Mouse (Mus musculus): ENCODE results near the gene Slc44a4. TPM values are rescaled to one million over a fixed set of nuclear protein-coding genes. Genes with fewer than 3 reads are reported as not detected.

Slc44a4 gene
- polyA plus RNA-seq, 1 experiment from 2014 or later = 0.11 TPM

DNA sequence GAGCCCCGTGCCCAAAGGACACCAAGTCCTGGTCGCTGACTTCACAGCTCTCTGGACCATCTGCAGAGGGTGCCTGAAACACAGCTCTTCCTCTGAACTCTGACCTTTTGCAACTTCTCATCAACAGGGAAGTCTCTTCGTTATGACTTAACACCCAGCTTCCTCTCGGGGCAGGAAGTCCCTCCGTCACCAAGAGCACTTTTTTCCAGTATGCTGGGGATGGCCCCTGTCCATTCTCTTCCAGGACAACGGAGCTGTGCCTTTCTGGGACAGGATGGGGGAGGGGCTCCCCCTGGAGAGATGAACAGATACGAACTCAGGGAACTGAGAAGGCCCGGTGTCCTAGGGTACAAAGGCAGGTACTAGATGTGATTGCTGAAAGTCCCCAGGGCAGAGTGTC, 20.6 kb downstream of the Slc44a4 start:
- no peak for ATAC-seq (replicated peaks; ENCODE audit: insufficient number of reproducible peaks, low FRiP score, low TSS enrichment, low read depth)
- Histone ChIP-seq H3K9ac (replicated peaks; ENCODE audit: low read length) (no peak overlapping the region; the same call in 1 of the 2 replicates), H3K4me3 (ENCODE audit: low read depth, low read length) (no peak overlapping the region)

DNA sequence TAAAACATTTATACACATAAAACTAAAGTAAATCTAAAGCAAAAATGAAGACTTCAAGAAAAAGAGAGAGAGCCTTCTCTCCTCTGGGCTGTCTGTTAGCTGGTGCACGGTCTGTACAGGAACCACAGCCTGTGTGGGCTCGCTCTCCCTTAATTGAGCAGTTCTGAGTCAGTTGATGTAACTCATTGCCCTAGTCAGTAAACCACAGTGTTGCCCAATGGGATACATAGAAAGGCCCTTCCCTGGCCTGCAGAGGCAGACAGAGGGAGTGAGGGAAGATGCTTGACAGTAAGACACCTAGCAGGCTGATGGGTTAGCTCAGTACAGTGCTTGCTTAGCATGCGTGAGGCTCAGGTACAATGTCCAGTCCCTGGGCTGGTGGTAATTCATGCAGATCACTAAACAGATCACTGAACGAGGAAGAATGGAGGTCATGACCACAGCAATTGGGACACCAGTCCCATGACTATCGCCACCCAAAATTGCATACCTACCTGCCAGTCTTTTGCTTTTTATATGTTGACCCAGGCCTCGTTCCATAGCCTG, 23.8 kb downstream of the Slc44a4 start:
- H3K27me3 ChIP-seq (ENCODE audit: control insufficient read depth, insufficient read depth, low read length) = no peaks in the 10 kb centered on the region
- ATAC-seq (replicated peaks; ENCODE audit: insufficient number of reproducible peaks, low FRiP score, low TSS enrichment, low read depth) = no peak
- 85% methylated on average over 6 of the region's 6 CpGs for WGBS
- no peak overlapping the region for H3K4me3 ChIP-seq (ENCODE audit: low read depth, low read length)
- no peaks in the 10 kb centered on the region for H3K9me3 ChIP-seq (replicated peaks; ENCODE audit: control insufficient read depth, low read length)
- H3K4me2 ChIP-seq (ENCODE audit: low read depth, low read length) = no peak overlapping the region
- H3K4me1 ChIP-seq (ENCODE audit: control insufficient read depth, insufficient read depth, low read length) = no peaks in the 10 kb centered on the region
- H3K36me3 ChIP-seq (replicated peaks; ENCODE audit: control insufficient read depth, insufficient read depth, low read depth, low read length) = no peaks in the 10 kb centered on the region
- no peak overlapping the region for H3K27ac ChIP-seq (replicated peaks; ENCODE audit: low read depth, low read length)
- no peak overlapping the region for H3K9ac ChIP-seq (replicated peaks; ENCODE audit: low read length)
- DNase-seq (ENCODE audit: low spot score) = no peak

More for the DNA sequence above, 20.6 kb downstream of the Slc44a4 start:
- no peak for DNase-seq (ENCODE audit: low spot score)
- H3K27me3 ChIP-seq (ENCODE audit: control insufficient read depth, insufficient read depth, low read length) = no peaks in the 10 kb centered on the region
- no peak overlapping the region for H3K4me2 ChIP-seq (ENCODE audit: low read depth, low read length)
- no peak overlapping the region for H3K27ac ChIP-seq (replicated peaks; ENCODE audit: low read depth, low read length)
- H3K9me3 ChIP-seq (replicated peaks; ENCODE audit: control insufficient read depth, low read length) = no peaks in the 10 kb centered on the region
- no peaks in the 10 kb centered on the region; the same call in 1 of the 2 replicates for H3K4me1 ChIP-seq (ENCODE audit: control insufficient read depth, insufficient read depth, low read length)
- no peaks in the 10 kb centered on the region for H3K36me3 ChIP-seq (replicated peaks; ENCODE audit: control insufficient read depth, insufficient read depth, low read depth, low read length)
- 32% methylated on average over 8 of the region's 8 CpGs for WGBS

DNA sequence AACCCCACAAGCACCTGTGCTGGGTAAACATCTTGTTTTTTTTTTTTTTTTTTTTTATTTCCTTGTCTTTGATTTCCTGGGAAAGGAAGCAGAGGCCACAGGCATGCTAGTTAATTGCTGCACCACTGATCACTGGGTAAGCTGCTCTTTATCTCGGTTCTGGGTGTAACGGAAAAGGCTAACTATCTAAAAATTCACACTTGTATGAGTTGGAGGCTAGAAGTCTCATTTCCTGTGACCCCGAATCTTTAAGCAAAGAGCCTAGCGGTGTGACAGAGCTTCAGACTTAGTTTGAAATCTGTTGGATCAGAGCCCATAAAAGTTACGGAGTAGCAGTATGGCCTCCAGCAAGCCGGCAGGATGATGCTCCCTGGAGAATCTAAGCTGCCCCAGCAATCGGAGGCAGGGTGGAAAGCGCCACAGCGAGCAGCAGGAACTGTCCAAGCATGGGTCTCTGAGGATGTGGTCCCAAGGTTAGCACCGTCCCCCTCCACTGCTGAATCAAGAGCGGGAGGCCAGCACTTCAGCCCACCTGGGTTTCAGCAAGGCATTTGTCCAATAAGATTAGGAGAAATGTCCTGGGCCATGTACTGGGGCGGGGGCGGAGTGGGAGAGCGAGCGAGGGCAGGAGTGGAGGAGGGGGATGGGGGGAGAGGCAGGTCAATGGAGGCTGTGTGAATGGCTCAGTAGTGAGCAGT, 27.2 kb downstream of the Slc44a4 start:
- Histone ChIP-seq H3K4me3 (ENCODE audit: low read depth, low read length) (peak overlapping the region; percentile 21; the same call in 1 of the 2 replicates), H3K27ac (replicated peaks; ENCODE audit: low read depth, low read length) (no peak overlapping the region), H3K36me3 (replicated peaks; ENCODE audit: control insufficient read depth, insufficient read depth, low read depth, low read length) (no peaks in the 10 kb centered on the region), H3K4me2 (ENCODE audit: low read depth, low read length) (peak overlapping the region; percentile 47), H3K4me1 (ENCODE audit: control insufficient read depth, insufficient read depth, low read length) (no peaks in the 10 kb centered on the region), H3K27me3 (ENCODE audit: control insufficient read depth, insufficient read depth, low read length) (no peaks in the 10 kb centered on the region), H3K9me3 (replicated peaks; ENCODE audit: control insufficient read depth, low read length) (no peaks in the 10 kb centered on the region), H3K9ac (replicated peaks; ENCODE audit: low read length) (peak overlapping the region; percentile 59)
- WGBS = 7% methylated on average over 15 of the region's 15 CpGs
- peak; percentile 58 for DNase-seq (ENCODE audit: low spot score)
- peak; percentile 53; the same call in 1 of the 2 replicates for ATAC-seq (replicated peaks; ENCODE audit: insufficient number of reproducible peaks, low FRiP score, low TSS enrichment, low read depth)

DNA sequence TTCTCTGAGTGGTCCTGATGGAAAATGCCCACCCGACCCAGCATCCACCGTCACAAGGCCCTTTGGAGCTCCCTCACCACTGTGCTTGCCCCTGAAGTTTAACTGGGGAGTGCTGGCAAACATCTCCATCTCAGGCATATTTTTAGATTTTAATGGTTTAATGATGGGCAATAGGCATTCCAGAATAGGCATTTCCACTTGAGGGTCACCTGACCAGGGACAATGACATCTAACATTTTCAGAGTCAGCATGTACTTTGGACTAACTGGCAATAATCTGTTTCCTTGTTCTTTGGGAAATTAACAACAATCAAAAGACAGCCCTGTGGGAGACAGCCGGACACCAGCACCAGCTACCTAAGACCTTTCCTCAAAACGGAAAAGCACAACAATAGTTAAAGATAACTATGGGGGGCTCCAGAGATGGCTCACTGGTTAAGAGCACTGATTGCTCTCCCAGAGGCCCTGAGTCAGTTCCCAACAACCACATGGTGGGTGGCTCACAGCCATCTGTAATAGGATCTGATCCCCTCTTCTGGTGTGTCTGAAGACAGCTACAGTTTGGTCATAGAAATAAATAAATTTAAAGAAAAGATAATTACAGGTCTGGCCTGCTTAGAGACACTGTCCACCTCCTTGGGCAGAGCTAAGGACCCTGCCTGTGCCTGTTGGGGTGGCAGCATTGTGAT, 29.0 kb downstream of the Slc44a4 start:
- Histone ChIP-seq H3K36me3 (replicated peaks; ENCODE audit: control insufficient read depth, insufficient read depth, low read depth, low read length) (no peaks in the 10 kb centered on the region), H3K4me2 (ENCODE audit: low read depth, low read length) (no peak overlapping the region), H3K27me3 (ENCODE audit: control insufficient read depth, insufficient read depth, low read length) (no peaks in the 10 kb centered on the region), H3K4me3 (ENCODE audit: low read depth, low read length) (no peak overlapping the region), H3K4me1 (ENCODE audit: control insufficient read depth, insufficient read depth, low read length) (no peaks in the 10 kb centered on the region), H3K9ac (replicated peaks; ENCODE audit: low read length) (no peak overlapping the region), H3K27ac (replicated peaks; ENCODE audit: low read depth, low read length) (no peak overlapping the region), H3K9me3 (replicated peaks; ENCODE audit: control insufficient read depth, low read length) (no peaks in the 10 kb centered on the region)
- ATAC-seq (replicated peaks; ENCODE audit: insufficient number of reproducible peaks, low FRiP score, low TSS enrichment, low read depth) (no peak), DNase-seq (ENCODE audit: low spot score) (no peak)
- WGBS = 86% methylated on average over 4 of the region's 4 CpGs

DNA sequence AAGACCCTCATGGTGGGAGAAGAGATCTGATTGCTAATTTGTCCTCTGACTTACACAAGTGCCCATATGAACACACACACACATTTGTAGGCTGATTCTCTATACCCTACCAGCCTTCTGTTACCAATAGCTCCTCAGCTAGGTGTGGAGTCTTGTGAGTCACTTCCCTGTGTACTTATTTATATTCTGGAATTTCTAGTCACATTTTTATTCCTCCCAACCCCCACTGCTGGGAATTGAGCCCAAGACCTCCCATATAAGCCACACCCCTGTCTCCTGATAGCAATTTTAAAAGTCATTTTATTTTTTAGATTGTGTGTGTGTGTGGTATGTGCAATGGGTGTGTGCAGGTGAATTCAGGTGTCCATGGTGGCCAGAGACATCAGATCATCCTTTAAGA, 30.1 kb downstream of the Slc44a4 start:
- no peak for DNase-seq (ENCODE audit: low spot score)
- no peak overlapping the region for H3K9ac ChIP-seq (replicated peaks; ENCODE audit: low read length)

DNA sequence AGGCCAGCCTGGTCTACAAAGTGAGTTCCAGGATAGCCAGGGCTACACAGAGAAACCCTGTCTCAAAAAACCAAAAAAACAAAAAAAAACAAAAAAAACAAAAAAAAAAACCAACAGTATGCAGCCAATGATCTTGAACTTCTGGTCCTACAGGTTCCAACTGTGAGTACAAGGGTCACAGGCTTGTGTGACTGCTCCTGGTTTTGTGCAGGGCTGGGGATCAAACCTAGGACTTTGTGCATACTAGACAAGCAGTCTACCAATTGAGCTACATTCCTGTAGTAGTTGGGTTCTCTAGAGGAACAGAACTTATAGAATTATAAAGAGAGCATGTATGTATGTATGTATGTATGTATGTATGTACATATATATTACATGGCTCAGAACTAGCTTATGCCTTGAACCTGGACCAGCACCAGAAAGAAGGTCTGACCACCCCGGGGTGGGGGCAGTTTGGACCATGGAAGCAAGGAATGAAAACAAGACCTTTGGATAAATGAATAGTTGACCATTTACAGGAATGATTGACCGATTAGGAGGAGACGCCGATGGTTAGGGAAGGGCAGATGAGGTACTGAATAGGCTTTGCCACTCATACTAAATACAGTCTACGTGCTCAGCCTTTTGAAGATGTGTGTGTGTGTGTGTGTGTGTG, 32.3 kb downstream of the Slc44a4 start:
- H3K9me3 ChIP-seq (replicated peaks; ENCODE audit: control insufficient read depth, low read length) = no peaks in the 10 kb centered on the region
- no peak for DNase-seq (ENCODE audit: low spot score)
- peaks cover 12% of the 10 kb centered on the region for H3K36me3 ChIP-seq (replicated peaks; ENCODE audit: control insufficient read depth, insufficient read depth, low read depth, low read length)
- no peak for ATAC-seq (replicated peaks; ENCODE audit: insufficient number of reproducible peaks, low FRiP score, low TSS enrichment, low read depth)
- no peaks in the 10 kb centered on the region for H3K27me3 ChIP-seq (ENCODE audit: control insufficient read depth, insufficient read depth, low read length)
- H3K9ac ChIP-seq (replicated peaks; ENCODE audit: low read length) = no peak overlapping the region
- H3K4me2 ChIP-seq (ENCODE audit: low read depth, low read length) = no peak overlapping the region
- WGBS = 87% methylated on average over 5 of the region's 5 CpGs
- H3K4me3 ChIP-seq (ENCODE audit: low read depth, low read length) = no peak overlapping the region
- no peak overlapping the region for H3K27ac ChIP-seq (replicated peaks; ENCODE audit: low read depth, low read length)
- H3K4me1 ChIP-seq (ENCODE audit: control insufficient read depth, insufficient read depth, low read length) = peaks cover 4% of the 10 kb centered on the region; the same call in 1 of the 2 replicates

More for the DNA sequence above, 30.1 kb downstream of the Slc44a4 start:
- H3K27ac ChIP-seq (replicated peaks; ENCODE audit: low read depth, low read length) = no peak overlapping the region
- H3K4me1 ChIP-seq (ENCODE audit: control insufficient read depth, insufficient read depth, low read length) = no peaks in the 10 kb centered on the region
- no peak overlapping the region for H3K4me3 ChIP-seq (ENCODE audit: low read depth, low read length)
- no peaks in the 10 kb centered on the region for H3K36me3 ChIP-seq (replicated peaks; ENCODE audit: control insufficient read depth, insufficient read depth, low read depth, low read length)
- H3K4me2 ChIP-seq (ENCODE audit: low read depth, low read length) = no peak overlapping the region
- no peak for ATAC-seq (replicated peaks; ENCODE audit: insufficient number of reproducible peaks, low FRiP score, low TSS enrichment, low read depth)
- H3K27me3 ChIP-seq (ENCODE audit: control insufficient read depth, insufficient read depth, low read length) = no peaks in the 10 kb centered on the region
- H3K9me3 ChIP-seq (replicated peaks; ENCODE audit: control insufficient read depth, low read length) = no peaks in the 10 kb centered on the region

DNA sequence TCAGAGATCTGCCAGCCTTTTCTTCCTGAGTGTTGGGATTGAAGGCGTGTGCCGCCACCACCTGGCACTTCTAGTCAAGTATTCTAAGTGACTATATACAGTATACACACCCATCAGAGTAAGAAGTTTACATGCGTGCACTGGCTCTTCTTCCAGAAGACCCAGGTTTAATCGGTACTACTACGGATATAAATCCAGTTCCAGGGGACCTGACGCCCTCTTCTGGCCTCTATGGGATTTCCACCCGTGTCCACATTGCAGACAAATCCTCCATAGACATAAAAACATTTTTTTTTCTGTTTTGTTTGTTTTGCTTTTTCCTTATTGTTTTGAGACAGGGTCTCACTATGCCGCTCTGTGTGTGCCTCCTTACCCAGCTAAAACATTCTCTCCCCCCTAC, 33.3 kb downstream of the Slc44a4 start:
- H3K4me2 ChIP-seq (ENCODE audit: low read depth, low read length) = no peak overlapping the region
- H3K27ac ChIP-seq (replicated peaks; ENCODE audit: low read depth, low read length) = no peak overlapping the region
- H3K27me3 ChIP-seq (ENCODE audit: control insufficient read depth, insufficient read depth, low read length) = no peaks in the 10 kb centered on the region
- no peaks in the 10 kb centered on the region for H3K9me3 ChIP-seq (replicated peaks; ENCODE audit: control insufficient read depth, low read length)
- DNase-seq (ENCODE audit: low spot score) (peak; percentile 67), ATAC-seq (replicated peaks; ENCODE audit: insufficient number of reproducible peaks, low FRiP score, low TSS enrichment, low read depth) (no peak)
- H3K4me3 ChIP-seq (ENCODE audit: low read depth, low read length) = no peak overlapping the region
- 28% methylated on average over 8 of the region's 8 CpGs for WGBS
- H3K9ac ChIP-seq (replicated peaks; ENCODE audit: low read length) = no peak overlapping the region
- H3K36me3 ChIP-seq (replicated peaks; ENCODE audit: control insufficient read depth, insufficient read depth, low read depth, low read length) = peaks cover 12% of the 10 kb centered on the region
- H3K4me1 ChIP-seq (ENCODE audit: control insufficient read depth, insufficient read depth, low read length) = peaks cover 4% of the 10 kb centered on the region; the same call in 1 of the 2 replicates
